Mouse (Mus musculus) embryonic fibroblast, embryonic 13.5 days (primary cell): Measurements from ENCODE around the gene Asb14.

Experiments
- CTCF ChIP-seq: IDR thresholded peaks from 2 replicates; pipeline ENCODE4 v1.5.1; 2011; ENCODE audit warnings: mild to moderate bottlenecking, control low read depth, low read length, moderate library complexity, borderline replicate concordance; ENCODE audit not compliant: insufficient read depth
- POLR2A ChIP-seq: IDR thresholded peaks from 2 replicates; pipeline ENCODE4 v1.6.1; 2011; ENCODE audit warnings: low read depth, mild to moderate bottlenecking, control low read depth, low read length, moderate library complexity

- no peak for TF ChIP-seq POLR2A
- TF ChIP-seq CTCF, result no peak
These were observed 15.6 kb upstream of the Asb14 start for GRCm38 (mm10) chr14:26878756-26879155.
